Mouse (Mus musculus): ENCODE data around the gene Ing4. TPM values are rescaled to one million over a fixed set of nuclear protein-coding genes. Genes with fewer than 3 reads are reported as not detected.
A peak's percentile ranks its signal among the peaks of the same experiment; 100 is the strongest.

The Ing4 gene
- polyA plus RNA-seq, 1 experiment from 2014 or later = 195 TPM

DNA sequence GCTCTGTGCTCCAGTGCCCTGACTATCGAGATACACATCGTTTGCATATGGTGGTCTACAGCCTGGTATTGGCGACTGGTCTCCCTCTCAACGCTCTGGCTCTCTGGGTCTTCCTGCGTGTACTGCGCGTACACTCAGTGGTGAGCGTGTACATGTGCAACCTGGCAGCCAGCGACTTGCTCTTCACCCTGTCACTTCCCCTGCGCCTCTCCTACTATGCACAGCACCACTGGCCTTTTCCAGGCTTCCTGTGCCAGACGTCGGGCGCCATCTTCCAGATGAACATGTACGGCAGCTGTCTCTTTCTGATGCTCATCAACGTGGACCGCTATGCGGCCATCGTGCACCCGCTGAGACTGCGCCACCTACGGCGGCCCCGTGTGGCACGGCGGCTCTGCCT lies 41.8 kb downstream of the Ing4 start:
- H3K4me1 ChIP-seq (replicated peaks) = peaks cover 14% of the 10 kb centered on the region
- peak overlapping the region; percentile 93 for H3K27ac ChIP-seq
- ATAC-seq = peak; percentile 71
- no peaks in the 10 kb centered on the region for H3K9me3 ChIP-seq
- H3K27me3 ChIP-seq = no peaks in the 10 kb centered on the region
- H3K36me3 ChIP-seq = no peaks in the 10 kb centered on the region
- peak overlapping the region; percentile 44 for H3K4me3 ChIP-seq (replicated peaks)
- peak overlapping the region; percentile 76 for H3K9ac ChIP-seq (replicated peaks)
- WGBS = 23% methylated on average over 25 of the region's 25 CpGs
- H3K4me2 ChIP-seq (replicated peaks) = peak overlapping the region; percentile 70

GRCm38 (mm10) chr6:125081797-125082560 lies 42.4 kb downstream of the Ing4 start:
- Histone ChIP-seq H3K36me3 (no peaks in the 10 kb centered on the region), H3K4me1 (replicated peaks) (peaks cover 14% of the 10 kb centered on the region), H3K9me3 (no peaks in the 10 kb centered on the region), H3K27ac (peak overlapping the region; percentile 93), H3K4me3 (replicated peaks) (peak overlapping the region; percentile 44), H3K27me3 (no peaks in the 10 kb centered on the region), H3K4me2 (replicated peaks) (peak overlapping the region; percentile 70), H3K9ac (replicated peaks) (peak overlapping the region; percentile 76)
- peak; percentile 94 for ATAC-seq
- 21% methylated on average over 45 of the region's 45 CpGs for WGBS

DNA sequence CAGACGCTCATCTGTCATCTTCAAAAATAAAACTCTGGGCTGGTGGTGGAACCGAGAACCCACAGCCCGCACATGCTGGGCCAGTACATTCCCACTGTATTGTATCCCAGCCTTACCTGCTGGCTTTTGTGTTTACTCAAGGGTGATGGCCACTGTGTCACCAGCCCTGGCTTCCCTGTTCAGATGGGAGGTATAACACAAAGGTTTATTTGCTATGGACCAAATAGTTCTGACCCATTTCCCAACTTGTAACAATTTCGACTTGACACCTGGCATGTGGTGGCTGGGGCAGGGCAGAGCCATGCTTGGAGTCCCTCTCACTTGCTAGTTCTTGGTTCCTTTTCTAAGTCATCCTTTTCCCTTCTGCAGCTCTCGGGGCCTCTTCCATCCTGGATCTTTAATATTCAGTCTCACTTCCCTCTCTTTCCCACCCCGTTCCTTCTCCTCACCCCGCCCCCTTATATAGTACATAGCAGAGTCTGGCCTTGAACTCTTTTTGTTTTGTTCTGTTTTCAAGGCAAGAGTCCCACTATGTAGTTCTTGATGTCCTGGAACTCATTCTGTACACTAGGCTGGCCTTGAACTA lies 43.3 kb downstream of the Ing4 start:
- H3K36me3 ChIP-seq = no peaks in the 10 kb centered on the region
- 90% methylated on average over 7 of the region's 7 CpGs for WGBS
- H3K4me3 ChIP-seq (replicated peaks) = no peak overlapping the region
- no peak for ATAC-seq
- H3K27me3 ChIP-seq = no peaks in the 10 kb centered on the region
- H3K9ac ChIP-seq (replicated peaks) = no peak overlapping the region
- H3K4me2 ChIP-seq (replicated peaks) = no peak overlapping the region
- H3K27ac ChIP-seq = no peak overlapping the region
- no peaks in the 10 kb centered on the region for H3K9me3 ChIP-seq
- peaks cover 14% of the 10 kb centered on the region for H3K4me1 ChIP-seq (replicated peaks)

- H3K27ac ChIP-seq = no peak overlapping the region
- no peak for ATAC-seq
Observed at GRCm38 (mm10) chr6:125084424-125084823, 44.9 kb downstream of the Ing4 start.

DNA sequence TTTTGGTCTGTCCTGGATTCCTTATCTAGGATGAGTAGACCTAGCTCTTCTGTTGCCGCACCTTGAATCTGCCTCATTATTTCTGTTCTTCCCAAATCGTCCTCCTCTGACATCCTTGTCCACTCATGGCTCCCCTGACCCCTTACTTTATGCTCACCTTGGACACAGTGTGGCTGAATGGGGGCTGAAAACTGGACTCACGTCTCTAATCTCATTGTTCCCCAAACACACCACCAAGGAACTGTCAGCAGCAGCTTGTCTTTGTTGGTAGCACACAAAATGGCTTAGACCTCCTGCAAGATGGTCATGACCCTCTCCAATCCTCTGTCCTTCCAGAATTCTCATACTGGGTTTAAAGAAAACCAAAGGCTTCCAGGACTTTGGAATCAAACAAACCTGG lies 48.4 kb downstream of the Ing4 start:
- ATAC-seq = no peak
- Histone ChIP-seq H3K36me3 (no peaks in the 10 kb centered on the region), H3K4me2 (replicated peaks) (no peak overlapping the region), H3K27me3 (no peaks in the 10 kb centered on the region), H3K9ac (replicated peaks) (no peak overlapping the region), H3K9me3 (no peaks in the 10 kb centered on the region), H3K4me1 (replicated peaks) (peaks cover 36% of the 10 kb centered on the region), H3K4me3 (replicated peaks) (no peak overlapping the region), H3K27ac (peak overlapping the region; percentile 97)
- 70% methylated on average over 3 of the region's 3 CpGs for WGBS

More at GRCm38 (mm10) chr6:125084424-125084823, 44.9 kb downstream of the Ing4 start:
- H3K27me3 ChIP-seq = no peaks in the 10 kb centered on the region
- no peak overlapping the region for H3K9ac ChIP-seq (replicated peaks)
- H3K4me2 ChIP-seq (replicated peaks) = no peak overlapping the region
- no peaks in the 10 kb centered on the region for H3K36me3 ChIP-seq
- 4% methylated on average over 4 of the region's 4 CpGs for WGBS
- no peaks in the 10 kb centered on the region for H3K9me3 ChIP-seq
- H3K4me3 ChIP-seq (replicated peaks) = no peak overlapping the region
- H3K4me1 ChIP-seq (replicated peaks) = peaks cover 27% of the 10 kb centered on the region

DNA sequence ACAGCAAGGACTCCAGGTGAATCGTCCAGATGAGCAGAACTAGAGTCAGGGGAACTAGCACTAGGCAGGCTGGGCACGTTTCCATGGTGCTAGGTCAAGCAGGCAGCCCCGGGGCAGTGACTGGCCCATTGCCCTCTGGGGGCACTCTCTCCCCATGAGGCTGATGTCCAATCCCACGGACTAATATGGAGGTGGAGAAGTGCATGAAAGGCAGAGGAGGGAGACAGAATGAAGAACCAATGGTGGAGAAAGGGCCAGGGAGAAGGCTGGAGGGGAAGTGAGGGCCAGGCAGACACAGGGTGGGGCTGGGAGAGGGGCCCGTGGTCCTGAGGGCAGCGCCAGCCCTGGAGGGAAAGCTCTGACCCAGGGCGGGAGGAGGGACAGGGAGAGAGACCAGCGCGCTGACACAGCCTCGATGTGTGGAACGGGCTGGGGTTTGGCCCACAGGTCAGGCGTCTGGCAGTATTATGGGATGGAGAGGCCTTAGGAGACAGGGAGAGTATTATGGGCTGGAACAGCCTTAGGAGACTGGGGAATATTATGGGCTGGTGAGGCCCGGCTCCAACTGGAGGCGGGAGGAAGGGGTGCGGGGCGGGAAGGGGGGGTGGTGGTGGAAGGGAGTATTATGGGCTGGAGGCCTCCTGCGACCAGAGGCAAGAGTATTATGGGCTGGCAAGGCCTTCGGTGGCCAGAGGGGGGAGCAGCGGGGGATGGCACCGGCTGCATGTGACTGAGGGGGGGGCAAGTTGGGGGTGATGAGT lies 49.2 kb downstream of the Ing4 start:
- Histone ChIP-seq H3K4me3 (replicated peaks) (no peak overlapping the region), H3K27ac (peak overlapping the region; percentile 97), H3K9me3 (no peaks in the 10 kb centered on the region), H3K4me2 (replicated peaks) (peak overlapping the region; percentile 48), H3K9ac (replicated peaks) (peak overlapping the region; percentile 44; the same call in 1 of the 2 replicates), H3K36me3 (no peaks in the 10 kb centered on the region), H3K4me1 (replicated peaks) (peaks cover 36% of the 10 kb centered on the region), H3K27me3 (no peaks in the 10 kb centered on the region)
- peak; percentile 90 for ATAC-seq
- WGBS = under 1% methylated on average over 19 of the region's 20 CpGs

DNA sequence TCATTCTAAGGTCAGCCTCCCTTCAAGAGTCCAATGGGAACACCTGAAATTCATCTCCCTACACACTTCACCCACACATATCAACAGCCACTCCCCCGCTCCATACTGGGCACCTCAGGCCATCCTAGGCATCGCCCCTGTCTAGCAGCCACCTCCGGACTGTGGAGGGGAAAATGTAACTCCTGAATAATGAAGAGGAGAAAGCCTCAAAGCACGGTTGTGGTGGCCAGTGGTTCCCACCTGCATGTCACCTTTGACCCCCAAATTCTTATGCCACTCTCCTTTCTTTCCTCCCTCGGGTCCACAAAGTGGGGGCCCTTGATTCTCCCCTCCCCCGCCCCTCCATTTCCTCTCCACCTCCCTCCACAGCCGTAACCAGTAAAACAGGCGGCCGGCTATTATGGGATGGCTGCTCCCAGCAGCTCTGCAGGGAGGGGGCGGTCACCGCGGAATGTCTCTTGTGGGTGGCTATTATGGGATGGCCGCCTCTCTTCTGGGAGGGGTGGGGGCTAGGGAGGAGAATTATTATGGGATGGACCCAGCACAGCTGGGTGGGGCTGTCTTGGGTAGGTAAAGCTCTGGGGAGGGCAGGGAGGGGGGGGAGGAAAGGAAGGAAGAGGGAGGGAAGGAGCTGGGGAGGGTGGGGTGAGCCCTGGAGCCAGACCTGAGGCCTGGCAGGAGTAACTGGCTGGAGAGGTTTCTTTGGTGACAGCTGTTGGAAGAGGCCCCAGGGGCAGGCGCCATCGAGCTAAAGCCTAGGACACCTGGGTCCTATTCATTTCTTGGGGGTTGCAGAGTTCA lies 50.2 kb downstream of the Ing4 start:
- Histone ChIP-seq H3K9me3 (no peaks in the 10 kb centered on the region), H3K4me2 (replicated peaks) (peak overlapping the region; percentile 48), H3K27ac (peak overlapping the region; percentile 97), H3K4me3 (replicated peaks) (peak overlapping the region; percentile 22), H3K9ac (replicated peaks) (peak overlapping the region; percentile 54; the same call in 1 of the 2 replicates), H3K4me1 (replicated peaks) (peaks cover 32% of the 10 kb centered on the region), H3K36me3 (no peaks in the 10 kb centered on the region), H3K27me3 (no peaks in the 10 kb centered on the region)
- whole genome bisulfite sequencing = 2% methylated on average over 15 of the region's 15 CpGs
- peak; percentile 81 for ATAC-seq

GRCm38 (mm10) chr6:125090341-125091085 lies 51.0 kb downstream of the Ing4 start:
- no peak overlapping the region for H3K4me3 ChIP-seq (replicated peaks)
- no peak; the same call in 1 of the 2 replicates for ATAC-seq
- WGBS = 53% methylated on average over 10 of the region's 10 CpGs

DNA sequence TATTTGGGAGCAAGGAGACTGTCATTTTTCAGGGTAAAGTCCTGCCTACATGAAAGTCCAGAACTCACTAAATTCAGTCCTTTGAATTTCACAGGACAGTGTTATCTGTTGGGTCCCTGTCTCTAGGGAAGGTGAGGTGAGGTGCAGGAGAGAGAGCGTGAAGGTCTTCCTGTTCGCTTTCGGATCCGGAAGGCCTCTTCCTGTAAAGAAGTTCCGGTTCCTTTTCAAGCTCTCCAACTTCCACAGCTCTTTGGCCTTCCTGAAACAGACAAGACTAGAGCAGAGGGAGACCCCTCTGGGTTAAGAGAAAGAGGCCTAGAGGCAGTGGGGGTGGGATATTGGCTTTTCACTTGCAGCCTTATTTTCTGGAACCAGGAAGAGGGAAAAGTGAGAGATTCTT lies 52.8 kb downstream of the Ing4 start:
- no peak overlapping the region for H3K4me3 ChIP-seq (replicated peaks)
- H3K4me1 ChIP-seq (replicated peaks) = peaks cover 39% of the 10 kb centered on the region
- no peaks in the 10 kb centered on the region for H3K9me3 ChIP-seq
- no peak overlapping the region for H3K9ac ChIP-seq (replicated peaks)
- ATAC-seq = no peak
- no peak overlapping the region for H3K4me2 ChIP-seq (replicated peaks)
- no peak overlapping the region for H3K27ac ChIP-seq
- H3K27me3 ChIP-seq = no peaks in the 10 kb centered on the region
- no peaks in the 10 kb centered on the region for H3K36me3 ChIP-seq
- WGBS = 97% methylated on average over 5 of the region's 5 CpGs

More at GRCm38 (mm10) chr6:125090341-125091085, 51.0 kb downstream of the Ing4 start:
- no peaks in the 10 kb centered on the region for H3K9me3 ChIP-seq
- no peaks in the 10 kb centered on the region for H3K36me3 ChIP-seq
- peak overlapping the region; percentile 97 for H3K27ac ChIP-seq
- peak overlapping the region; percentile 54; the same call in 1 of the 2 replicates for H3K9ac ChIP-seq (replicated peaks)
- no peaks in the 10 kb centered on the region for H3K27me3 ChIP-seq
- H3K4me2 ChIP-seq (replicated peaks) = peak overlapping the region; percentile 48
- H3K4me1 ChIP-seq (replicated peaks) = peaks cover 36% of the 10 kb centered on the region

DNA sequence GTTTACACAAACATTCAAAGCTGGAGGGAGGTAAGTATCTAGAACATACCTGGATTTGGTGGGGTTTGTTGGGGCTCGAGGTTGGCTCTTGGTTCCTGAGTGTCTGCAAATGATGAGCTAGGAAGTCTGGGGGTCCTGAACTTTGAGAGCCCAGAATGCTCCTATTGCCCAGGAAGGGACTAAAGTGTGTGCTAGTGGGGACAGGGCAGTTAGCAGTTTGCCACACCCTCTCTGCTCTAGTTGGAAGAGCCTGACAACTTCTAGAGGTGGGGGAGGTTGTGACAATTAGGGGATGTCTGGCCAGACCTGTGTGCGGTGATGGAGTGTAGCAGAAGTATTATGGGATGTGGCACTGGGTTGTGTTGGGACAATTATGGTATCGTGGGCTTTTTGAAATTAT lies 55.3 kb downstream of the Ing4 start:
- Histone ChIP-seq H3K9me3 (no peaks in the 10 kb centered on the region), H3K36me3 (peaks cover 15% of the 10 kb centered on the region), H3K4me1 (replicated peaks) (peaks cover 47% of the 10 kb centered on the region), H3K4me3 (replicated peaks) (no peak overlapping the region), H3K27me3 (no peaks in the 10 kb centered on the region), H3K27ac (peak overlapping the region; percentile 96), H3K9ac (replicated peaks) (no peak overlapping the region), H3K4me2 (replicated peaks) (no peak overlapping the region)
- ATAC-seq = no peak
- WGBS = 71% methylated on average over 3 of the region's 3 CpGs
